Mouse (Mus musculus): ENCODE measurements around the gene Cnpy4.

DNA sequence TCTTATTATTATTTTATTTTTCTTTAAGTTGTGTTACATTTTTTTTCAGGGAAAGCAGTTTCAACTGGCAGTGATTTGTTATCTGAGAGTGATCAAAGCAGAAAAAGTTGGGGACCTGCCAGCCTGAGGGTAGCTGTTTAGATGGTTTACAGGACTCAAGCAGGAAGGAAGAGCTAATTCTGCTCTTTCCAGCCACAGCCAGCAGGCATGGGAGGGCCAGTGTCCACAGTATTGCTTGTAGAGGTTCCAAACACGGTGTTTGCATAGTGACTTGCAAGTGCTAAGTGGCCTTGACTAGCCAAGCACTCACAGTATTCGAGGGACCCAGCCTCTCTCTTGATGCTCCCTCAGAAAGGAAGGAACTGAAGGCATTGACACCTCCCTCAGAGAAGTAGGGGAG is 54.2 kb downstream of the Cnpy4 start:
- TF ChIP-seq POLR2A (IDR thresholded peaks at IDR 0.05; ENCODE audit: extremely low read depth, insufficient read depth, low read length) (no peak), CTCF (IDR thresholded peaks at IDR 0.05; ENCODE audit: low read depth, low read length) (no peak)
